Mouse (Mus musculus) E14TG2a.4 (cell line): ENCODE measurements around the gene 9930022D16Rik.

Source experiments
- CTCF ChIP-seq: conservative IDR thresholded peaks from 2 replicates; pipeline ENCODE4 v1.5.1; 2014; ENCODE audit warnings: low read length
- NANOG ChIP-seq: IDR thresholded peaks from 2 replicates; pipeline ENCODE4 v1.6.1; 2014; ENCODE audit warnings: borderline replicate concordance, low read length, mixed read lengths
- POU5F1 ChIP-seq: IDR thresholded peaks from 2 replicates; pipeline ENCODE4 v1.6.1; 2014; ENCODE audit warnings: low read length, borderline replicate concordance

- no peak for TF ChIP-seq CTCF
- TF ChIP-seq NANOG, result no peak
- TF ChIP-seq POU5F1, result no peak
These were observed 7.5 kb downstream of the 9930022D16Rik start for GRCm38 (mm10) chr11:109421205-109421604.
